Mouse (Mus musculus): ENCODE measurements around the gene Snx3. TPM values are rescaled to one million over a fixed set of nuclear protein-coding genes. Genes with fewer than 3 reads are reported as not detected.

The Snx3 gene
- polyA plus RNA-seq, 1 experiment from 2014 or later = 339 TPM

DNA sequence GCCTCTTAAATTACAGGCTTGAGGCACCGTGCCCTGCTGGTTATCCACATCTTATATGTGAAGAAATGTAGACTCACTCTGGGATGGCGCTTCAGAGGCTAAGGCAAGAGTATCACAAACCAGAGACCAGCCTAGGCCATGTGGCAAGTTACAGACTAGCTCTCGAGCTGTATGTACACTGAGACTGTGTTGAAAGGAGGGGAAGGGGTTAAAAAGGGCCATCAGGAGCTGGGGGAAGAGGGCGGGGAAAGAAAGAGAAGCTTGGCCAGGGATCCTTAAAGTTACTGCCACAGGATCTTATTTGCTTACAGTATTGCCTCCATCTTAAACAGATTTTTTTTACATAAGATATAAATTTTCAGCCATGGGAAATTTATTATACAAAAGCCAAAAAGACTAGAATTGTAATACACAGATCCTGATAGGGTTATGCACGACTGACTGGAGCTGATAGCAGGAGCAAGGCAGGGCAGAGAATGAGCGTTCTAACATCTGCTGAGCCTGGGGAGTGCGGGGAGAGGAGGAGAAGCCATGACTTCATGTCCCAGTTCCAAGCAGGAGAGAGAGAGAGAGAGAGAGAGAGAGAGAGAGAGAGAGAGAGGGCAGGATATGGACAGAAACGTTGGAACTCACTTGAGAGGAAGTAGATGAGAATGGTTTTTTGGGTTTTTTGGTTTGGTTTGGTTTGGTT is 13.1 kb upstream of the Snx3 start:
- Histone ChIP-seq H3K27ac (peak overlapping the region; percentile 72), H3K4me3 (no peak overlapping the region), H3K36me3 (no peaks in the 10 kb centered on the region), H3K27me3 (ENCODE audit: insufficient read depth, poor library complexity, severe bottlenecking) (no peaks in the 10 kb centered on the region), H3K4me1 (peaks cover 23% of the 10 kb centered on the region; the same call in 1 of the 2 replicates), H3K9me3 (no peaks in the 10 kb centered on the region)
- no peak for DNase-seq (ENCODE audit: low spot score)
- WGBS = 21% methylated on average over 8 of the region's 8 CpGs

- peak overlapping the region; percentile 79 for H3K27ac ChIP-seq
- WGBS = 15% methylated on average over 1 of the region's 1 CpGs
- no peak overlapping the region for H3K4me3 ChIP-seq
- H3K9me3 ChIP-seq = no peaks in the 10 kb centered on the region
- no peaks in the 10 kb centered on the region for H3K27me3 ChIP-seq (ENCODE audit: insufficient read depth, poor library complexity, severe bottlenecking)
- H3K4me1 ChIP-seq = peaks cover 23% of the 10 kb centered on the region; the same call in 1 of the 2 replicates
- H3K36me3 ChIP-seq = no peaks in the 10 kb centered on the region
- no peak for DNase-seq (ENCODE audit: low spot score)
Measured at GRCm38 (mm10) chr10:42491158-42491557, 10.7 kb upstream of the Snx3 start.

- no peaks in the 10 kb centered on the region for H3K27me3 ChIP-seq (ENCODE audit: insufficient read depth, poor library complexity, severe bottlenecking)
- WGBS = 86% methylated on average over 10 of the region's 10 CpGs
- no peaks in the 10 kb centered on the region for H3K9me3 ChIP-seq
- peaks cover 23% of the 10 kb centered on the region; the same call in 1 of the 2 replicates for H3K4me1 ChIP-seq
- H3K36me3 ChIP-seq = no peaks in the 10 kb centered on the region
- H3K4me3 ChIP-seq = no peak overlapping the region
- no peak for DNase-seq (ENCODE audit: low spot score)
- peak overlapping the region; percentile 79; the same call in 1 of the 2 replicates for H3K27ac ChIP-seq
Measured at GRCm38 (mm10) chr10:42492027-42492771, 9.6 kb upstream of the Snx3 start.

DNA sequence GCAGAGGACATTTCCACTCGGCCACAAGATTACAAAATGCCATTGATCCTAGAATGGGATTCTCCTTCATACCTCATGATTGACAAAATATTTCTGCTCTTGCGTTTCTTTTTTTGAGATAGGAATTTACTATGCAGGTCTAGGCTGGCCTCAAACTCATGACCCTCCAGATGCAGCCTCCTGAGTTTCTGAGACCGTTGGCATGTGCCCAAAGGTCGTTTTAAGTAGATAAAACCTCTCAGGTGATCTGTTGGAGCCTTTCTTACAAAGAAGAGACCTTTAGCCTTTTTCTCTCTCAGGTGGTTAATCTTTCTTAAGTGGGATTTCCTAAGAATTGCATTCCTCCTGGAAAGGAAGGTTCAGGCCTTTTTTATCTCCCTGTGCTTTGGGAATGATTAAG is 8.8 kb upstream of the Snx3 start:
- Histone ChIP-seq H3K4me3 (no peak overlapping the region), H3K4me1 (peaks cover 23% of the 10 kb centered on the region; the same call in 1 of the 2 replicates), H3K36me3 (no peaks in the 10 kb centered on the region), H3K27ac (0 out of 2 replicates have a peak overlapping the region, but pooled peaks have one; percentile 22), H3K27me3 (ENCODE audit: insufficient read depth, poor library complexity, severe bottlenecking) (no peaks in the 10 kb centered on the region), H3K9me3 (no peaks in the 10 kb centered on the region)
- DNase-seq (ENCODE audit: low spot score) = no peak
- WGBS = 58% methylated on average over 4 of the region's 4 CpGs

DNA sequence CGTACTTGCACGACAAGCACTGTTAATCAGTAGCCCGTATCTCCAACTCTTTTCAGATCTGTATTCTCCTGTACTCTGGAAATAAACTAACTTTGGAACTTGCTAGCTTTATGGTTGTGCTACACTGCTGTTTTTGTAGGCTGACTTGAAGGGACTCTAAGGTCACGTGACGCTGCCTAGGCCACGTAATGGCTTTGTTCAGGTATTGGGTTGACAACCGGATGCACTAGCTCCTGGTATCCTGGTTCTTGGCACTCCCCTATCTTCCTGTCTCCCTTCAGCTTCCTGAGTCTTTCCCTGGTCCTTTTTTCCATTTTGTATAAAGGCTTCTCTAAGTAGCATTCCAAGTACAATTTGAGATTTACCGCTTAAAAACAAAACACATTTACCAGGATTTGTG is 1.2 kb upstream of the Snx3 start:
- no peaks in the 10 kb centered on the region for H3K27me3 ChIP-seq (ENCODE audit: insufficient read depth, poor library complexity, severe bottlenecking)
- peaks cover 6% of the 10 kb centered on the region; the same call in 1 of the 2 replicates for H3K36me3 ChIP-seq
- no peaks in the 10 kb centered on the region for H3K9me3 ChIP-seq
- H3K4me3 ChIP-seq = no peak overlapping the region
- 88% methylated on average over 8 of the region's 8 CpGs for WGBS
- peak overlapping the region; percentile 96 for H3K27ac ChIP-seq
- DNase-seq (ENCODE audit: low spot score) = no peak
- H3K4me1 ChIP-seq = peaks cover 13% of the 10 kb centered on the region

GRCm38 (mm10) chr10:42501161-42501560 is 669 bp upstream of the Snx3 start:
- Histone ChIP-seq H3K9me3 (no peaks in the 10 kb centered on the region), H3K27me3 (ENCODE audit: insufficient read depth, poor library complexity, severe bottlenecking) (no peaks in the 10 kb centered on the region), H3K27ac (peak overlapping the region; percentile 96), H3K4me1 (peaks cover 13% of the 10 kb centered on the region), H3K4me3 (peak overlapping the region; percentile 91), H3K36me3 (peaks cover 6% of the 10 kb centered on the region; the same call in 1 of the 2 replicates)
- no peak for DNase-seq (ENCODE audit: low spot score)
- 73% methylated on average over 5 of the region's 5 CpGs for WGBS

DNA sequence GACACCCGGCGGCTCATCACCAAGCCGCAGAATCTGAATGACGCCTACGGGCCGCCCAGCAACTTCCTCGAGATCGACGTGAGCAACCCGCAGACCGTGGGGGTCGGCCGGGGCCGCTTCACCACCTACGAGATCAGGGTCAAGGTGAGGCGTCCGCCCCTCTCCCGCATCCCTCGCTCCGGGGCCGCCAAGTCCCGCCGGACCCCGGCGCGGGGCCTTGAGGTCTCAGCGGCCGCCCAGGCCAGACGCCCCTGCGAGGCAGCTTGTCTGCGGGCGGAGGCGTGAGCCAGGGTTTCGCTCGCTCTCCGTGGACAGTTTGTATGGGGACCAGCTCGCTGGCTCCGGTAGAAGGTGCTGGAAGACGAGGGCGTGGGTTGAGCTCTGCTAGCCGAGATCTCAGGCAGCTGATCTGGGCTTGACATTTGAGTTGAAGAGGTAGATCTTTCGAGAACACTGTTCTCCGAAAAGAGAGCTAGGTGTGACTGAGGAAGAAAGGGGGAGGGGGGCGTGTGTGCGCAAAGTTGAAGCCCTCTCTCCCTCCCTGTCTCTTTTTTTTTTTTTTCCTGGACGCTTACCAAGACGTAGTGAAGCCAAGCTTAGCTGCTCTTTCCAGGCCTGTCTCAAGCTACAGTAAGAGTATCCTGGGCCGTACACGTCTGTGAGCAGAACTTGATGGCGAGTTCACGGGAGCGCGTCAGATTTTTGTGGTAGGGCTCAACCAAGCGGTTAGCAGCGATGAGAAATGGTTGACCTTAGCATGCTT is 700 bp downstream of the Snx3 start:
- H3K9me3 ChIP-seq = no peaks in the 10 kb centered on the region
- H3K4me1 ChIP-seq = peaks cover 13% of the 10 kb centered on the region
- peak overlapping the region; percentile 96 for H3K27ac ChIP-seq
- WGBS = under 1% methylated on average over 55 of the region's 55 CpGs
- H3K4me3 ChIP-seq = peak overlapping the region; percentile 91
- peaks cover 13% of the 10 kb centered on the region; the same call in 1 of the 2 replicates for H3K36me3 ChIP-seq
- peak; percentile 91 for DNase-seq (ENCODE audit: low spot score)
- H3K27me3 ChIP-seq (ENCODE audit: insufficient read depth, poor library complexity, severe bottlenecking) = no peaks in the 10 kb centered on the region

GRCm38 (mm10) chr10:42504096-42504710 is 2.4 kb downstream of the Snx3 start:
- Histone ChIP-seq H3K4me1 (peaks cover 24% of the 10 kb centered on the region), H3K36me3 (peaks cover 24% of the 10 kb centered on the region), H3K9me3 (no peaks in the 10 kb centered on the region), H3K4me3 (no peak overlapping the region), H3K27ac (no peak overlapping the region), H3K27me3 (ENCODE audit: insufficient read depth, poor library complexity, severe bottlenecking) (no peaks in the 10 kb centered on the region)
- DNase-seq (ENCODE audit: low spot score) = no peak
- WGBS = 78% methylated on average over 10 of the region's 10 CpGs

- Histone ChIP-seq H3K27ac (no peak overlapping the region), H3K4me3 (no peak overlapping the region), H3K9me3 (no peaks in the 10 kb centered on the region), H3K27me3 (ENCODE audit: insufficient read depth, poor library complexity, severe bottlenecking) (no peaks in the 10 kb centered on the region), H3K36me3 (peaks cover 38% of the 10 kb centered on the region), H3K4me1 (peaks cover 20% of the 10 kb centered on the region)
- 83% methylated on average over 6 of the region's 6 CpGs for WGBS
- no peak for DNase-seq (ENCODE audit: low spot score)
Measured at GRCm38 (mm10) chr10:42510141-42510540, 8.3 kb downstream of the Snx3 start.

- no peak overlapping the region for H3K27ac ChIP-seq
- H3K4me1 ChIP-seq = peaks cover 20% of the 10 kb centered on the region
- no peaks in the 10 kb centered on the region for H3K9me3 ChIP-seq
- H3K27me3 ChIP-seq (ENCODE audit: insufficient read depth, poor library complexity, severe bottlenecking) = no peaks in the 10 kb centered on the region
- H3K4me3 ChIP-seq = no peak overlapping the region
- 64% methylated on average over 6 of the region's 6 CpGs for WGBS
- H3K36me3 ChIP-seq = peaks cover 38% of the 10 kb centered on the region
- DNase-seq (ENCODE audit: low spot score) = no peak
Measured at GRCm38 (mm10) chr10:42511184-42512135, 9.6 kb downstream of the Snx3 start.

DNA sequence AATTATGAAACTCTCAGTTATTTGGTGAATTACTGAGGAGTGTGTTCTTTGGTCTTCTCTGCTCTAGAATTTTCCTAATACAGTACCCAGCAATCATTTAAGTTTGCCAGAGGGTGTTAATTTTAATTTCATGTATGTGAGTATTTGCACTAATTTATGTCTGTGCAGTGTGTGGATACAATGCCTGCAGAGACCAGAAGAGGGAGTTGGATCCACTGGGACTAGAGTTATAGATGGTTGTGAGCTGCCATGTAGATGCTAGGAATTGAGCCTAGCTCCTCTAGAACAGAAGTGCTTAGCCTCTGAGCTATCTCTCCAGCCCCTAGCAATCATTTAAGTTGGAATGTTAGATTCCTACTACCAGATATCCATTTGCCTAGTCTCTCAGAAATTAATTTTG is 12.3 kb downstream of the Snx3 start:
- Histone ChIP-seq H3K9me3 (no peaks in the 10 kb centered on the region), H3K27me3 (ENCODE audit: insufficient read depth, poor library complexity, severe bottlenecking) (no peaks in the 10 kb centered on the region), H3K4me3 (no peak overlapping the region), H3K36me3 (peaks cover 20% of the 10 kb centered on the region; the same call in 1 of the 2 replicates), H3K27ac (no peak overlapping the region), H3K4me1 (peaks cover 12% of the 10 kb centered on the region; the same call in 1 of the 2 replicates)
- no peak for DNase-seq (ENCODE audit: low spot score)
